Comparison of ENCODE assay signal across 24 mouse cellular contexts in genomic region chr1:34309396-34309795, GRCm38 (mm10).
"Had no signal": no experiment of that assay in that cellular context is flagged by ENCODE, and none has a peak within 500 bp of the region (broad histone marks: within the 10 kb centered on the region; RNA-seq: fewer than 3 reads in every experiment).

No protein-coding gene starts in this region.

- H3K4me1 ChIP-seq: hindbrain, embryonic 10.5 days; hindbrain, embryonic 12.5 days; intestine, embryonic 15.5 days; limb, embryonic 10.5 days; limb, embryonic 12.5 days had no signal

- H3K9me3 ChIP-seq: heart, embryonic 10.5 days; heart, embryonic 12.5 days; hindbrain, embryonic 10.5 days; hindbrain, embryonic 12.5 days; intestine, embryonic 15.5 days; limb, embryonic 10.5 days; limb, embryonic 12.5 days had no signal

- DNase-seq: gastrocnemius, adult 2 months; gastrocnemius, postnatal 10 days; gastrocnemius, postnatal 25 days; heart, postnatal 10 days; heart, postnatal 4 days; kidney, adult 18-20 months; kidney, adult 8-10 months; kidney, postnatal 10 days; kidney, postnatal 25 days; kidney, postnatal 4 days; liver had no signal

- H3K27me3 ChIP-seq: heart, embryonic 12.5 days; hindbrain, embryonic 12.5 days; intestine, embryonic 15.5 days; limb, embryonic 12.5 days had no signal

- H3K27ac ChIP-seq: heart, embryonic 10.5 days; hindbrain, embryonic 10.5 days; hindbrain, embryonic 12.5 days; hindbrain, embryonic 14.5 days; intestine, embryonic 15.5 days; layer of hippocampus, adult 2 months; left cerebral cortex, adult 2 months; limb, embryonic 10.5 days; limb, embryonic 12.5 days had no signal

- H3K4me2 ChIP-seq: heart, embryonic 12.5 days; hindbrain, embryonic 12.5 days; hindbrain, embryonic 14.5 days; intestine, embryonic 15.5 days; limb, embryonic 12.5 days had no signal

- H3K36me3 ChIP-seq: intestine, embryonic 15.5 days had no signal

- H3K9ac ChIP-seq: heart, embryonic 12.5 days; hindbrain, embryonic 12.5 days; hindbrain, embryonic 14.5 days; intestine, embryonic 15.5 days; limb, embryonic 12.5 days had no signal

- H3K4me3 ChIP-seq: gastrocnemius, adult 2 months; heart, embryonic 10.5 days; heart, embryonic 12.5 days; hindbrain, embryonic 10.5 days; hindbrain, embryonic 12.5 days; intestine, embryonic 15.5 days; layer of hippocampus, adult 2 months; left cerebral cortex, adult 2 months; limb, embryonic 10.5 days; limb, embryonic 12.5 days had no signal

- ATAC-seq: hindbrain, embryonic 16.5 days; inflammation-experienced regulatory T-cells, adult 6 months; intestine, embryonic 15.5 days; intestine, postnatal 0 days had no signal
